Mouse (Mus musculus): Measurements from ENCODE around the gene Smim4. TPM values are rescaled to one million over a fixed set of nuclear protein-coding genes. Genes with fewer than 3 reads are reported as not detected.

Gene Smim4
- polyA plus RNA-seq, 1 experiment from 2014 or later, result 210 TPM

DNA sequence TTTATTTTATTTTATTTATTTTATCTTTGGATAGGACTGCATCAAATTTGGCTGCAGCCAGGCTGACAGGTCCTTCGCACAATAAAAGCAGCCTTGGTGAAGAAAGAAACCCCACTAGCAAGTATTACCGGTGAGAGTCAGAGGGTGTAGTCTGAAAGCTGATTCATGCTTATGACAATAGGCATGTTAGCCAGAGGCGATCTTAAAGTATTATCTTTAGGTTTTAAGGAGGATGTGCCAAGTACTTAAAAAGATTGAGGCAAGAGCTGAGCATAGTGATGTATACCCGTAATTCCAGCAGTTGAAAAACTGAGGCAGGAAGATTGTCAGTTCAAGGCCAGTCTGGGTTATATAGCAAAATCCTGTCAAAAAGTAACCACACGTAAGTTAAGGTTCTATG is 83.5 kb downstream of the Smim4 start:
- Histone ChIP-seq H3K27ac (no peak overlapping the region), H3K4me3 (replicated peaks; ENCODE audit: low read depth, low read length) (no peak overlapping the region), H3K9me3 (replicated peaks; ENCODE audit: low read length) (no peaks in the 10 kb centered on the region), H3K9ac (ENCODE audit: low read depth, low read length) (no peak overlapping the region), H3K4me1 (replicated peaks; ENCODE audit: insufficient read depth, low read length) (no peaks in the 10 kb centered on the region), H3K36me3 (ENCODE audit: insufficient read depth, low read length) (peaks cover 47% of the 10 kb centered on the region), H3K27me3 (ENCODE audit: insufficient read depth, low read length) (no peaks in the 10 kb centered on the region), H3K4me2 (ENCODE audit: low read length) (no peak overlapping the region)
- no peak for DNase-seq (ENCODE audit: low spot score)
- TF ChIP-seq CTCF (IDR thresholded peaks at IDR 0.05; ENCODE audit: low read depth), result no peak
- no peak for ATAC-seq (replicated peaks; ENCODE audit: low FRiP score, low read depth)
- WGBS, result 97% methylated on average over 5 of the region's 5 CpGs

Other genes starting within 250 kb of the Smim4 start
- gene Mustn1, start 249.8 kb downstream of the Smim4 start, polyA plus RNA-seq (2015; fragmentation: Nextera tagmentation; extraction: Ambion mirVana), result 6.6 and 8.1 TPM in 2 replicates
- gene Itih4, start 242.5 kb downstream of the Smim4 start, polyA plus RNA-seq (2015; fragmentation: Nextera tagmentation; extraction: Ambion mirVana), result 0.17 and 0.26 TPM in 2 replicates
- gene Itih3, start 205.2 kb downstream of the Smim4 start, polyA plus RNA-seq (2015; fragmentation: Nextera tagmentation; extraction: Ambion mirVana), result 0.53 and 0.75 TPM in 2 replicates
- 0.34 and 0.41 TPM in 2 replicates for gene Itih1, start 185.7 kb downstream of the Smim4 start, polyA plus RNA-seq (2015; fragmentation: Nextera tagmentation; extraction: Ambion mirVana)
- 8.7 and 10.5 TPM in 2 replicates for gene Nek4, start 177.6 kb downstream of the Smim4 start, polyA plus RNA-seq (2015; fragmentation: Nextera tagmentation; extraction: Ambion mirVana)
- 63.2 and 64.3 TPM in 2 replicates for gene Glt8d1, start 127.6 kb downstream of the Smim4 start, polyA plus RNA-seq (2015; fragmentation: Nextera tagmentation; extraction: Ambion mirVana)
- gene Spcs1, start 127.3 kb downstream of the Smim4 start, polyA plus RNA-seq (2015; fragmentation: Nextera tagmentation; extraction: Ambion mirVana), result 541 and 596 TPM in 2 replicates
- gene Pbrm1, start 109.8 kb downstream of the Smim4 start, polyA plus RNA-seq (2015; fragmentation: Nextera tagmentation; extraction: Ambion mirVana), result 67.3 and 75.8 TPM in 2 replicates
- gene Gnl3, start 109.8 kb downstream of the Smim4 start, polyA plus RNA-seq (2015; fragmentation: Nextera tagmentation; extraction: Ambion mirVana), result 96.3 and 99.5 TPM in 2 replicates
- 201 and 204 TPM in 2 replicates for gene Nt5dc2, start 2.1 kb upstream of the Smim4 start, polyA plus RNA-seq (2015; fragmentation: Nextera tagmentation; extraction: Ambion mirVana)
- gene Stab1, start 39.7 kb upstream of the Smim4 start, polyA plus RNA-seq (2015; fragmentation: Nextera tagmentation; extraction: Ambion mirVana), result 26.4 and 27.8 TPM in 2 replicates
- gene Tnnc1, start 79.4 kb upstream of the Smim4 start, polyA plus RNA-seq (2015; fragmentation: Nextera tagmentation; extraction: Ambion mirVana), result 0.79 and 0.95 TPM in 2 replicates
- 197 and 214 TPM in 2 replicates for gene Nisch, start 88.0 kb upstream of the Smim4 start, polyA plus RNA-seq (2015; fragmentation: Nextera tagmentation; extraction: Ambion mirVana)
- gene Sema3g, start 88.9 kb upstream of the Smim4 start, polyA plus RNA-seq (2015; fragmentation: Nextera tagmentation; extraction: Ambion mirVana), result 6.5 and 7.8 TPM in 2 replicates
- 16.8 and 18.1 TPM in 2 replicates for gene Phf7, start 122.4 kb upstream of the Smim4 start, polyA plus RNA-seq (2015; fragmentation: Nextera tagmentation; extraction: Ambion mirVana)
- gene Bap1, start 122.5 kb upstream of the Smim4 start, polyA plus RNA-seq (2015; fragmentation: Nextera tagmentation; extraction: Ambion mirVana), result 57.8 and 63.4 TPM in 2 replicates
- 4.3 and 4.4 TPM in 2 replicates for gene Dnah1, start 194.9 kb upstream of the Smim4 start, polyA plus RNA-seq (2015; fragmentation: Nextera tagmentation; extraction: Ambion mirVana)
- gene Capn7, start 207.7 kb upstream of the Smim4 start, polyA plus RNA-seq (2015; fragmentation: Nextera tagmentation; extraction: Ambion mirVana), result 38.8 and 40.3 TPM in 2 replicates